Mouse (Mus musculus) layer of hippocampus, postnatal 14 days (tissue): Measurements from ENCODE around the gene Tshz3. TPM values are rescaled to one million over a fixed set of nuclear protein-coding genes. Genes with fewer than 3 reads are reported as not detected.

ENCODE experiments used
- DNase-seq, 2 experiments: peaks; one replicate each; pipeline ENCODE4 v3.0.0; 2021 to 2022; ENCODE audit warnings: low spot score in 2 of 2, mixed read lengths in 1 of 2
- total RNA-seq, 2 experiments: library from RNA; stranded (reverse); gene quantifications; 2 replicates each; pipeline ENCODE4 v1.2.3; 2021

Tshz3 gene
- total RNA-seq, 2 experiments from 2014 or later = 6.5 to 11.8 TPM

- DNase-seq = peak in 1 of 2 experiments; percentile 42
Observed at GRCm38 (mm10) chr7:36696406-36697117, 1.4 kb upstream of the Tshz3 start.

- DNase-seq = peak in 1 of 2 experiments; percentile 29
Observed at GRCm38 (mm10) chr7:36697118-36697855, 631 bp upstream of the Tshz3 start.

DNA sequence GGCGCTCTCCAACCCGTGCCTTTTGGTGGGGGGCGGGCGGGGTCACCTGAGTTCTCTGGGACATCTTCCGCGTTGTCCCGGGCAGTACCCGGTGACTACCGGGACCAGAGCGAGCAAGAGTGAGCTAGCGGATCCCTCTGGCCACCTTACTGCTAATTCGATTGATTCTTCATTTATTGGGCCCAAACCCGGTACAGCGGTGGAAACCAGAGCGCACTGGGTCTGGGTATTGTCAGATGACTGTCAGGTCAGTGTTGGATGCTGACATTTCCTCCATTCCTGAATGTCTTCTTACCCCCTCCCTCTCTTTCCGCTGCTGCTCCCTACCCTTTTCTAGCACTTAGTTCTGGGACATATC, 650 bp downstream of the Tshz3 start:
- no peak for DNase-seq

GRCm38 (mm10) chr7:36699001-36699987, 1.4 kb downstream of the Tshz3 start:
- no peak for DNase-seq

DNA sequence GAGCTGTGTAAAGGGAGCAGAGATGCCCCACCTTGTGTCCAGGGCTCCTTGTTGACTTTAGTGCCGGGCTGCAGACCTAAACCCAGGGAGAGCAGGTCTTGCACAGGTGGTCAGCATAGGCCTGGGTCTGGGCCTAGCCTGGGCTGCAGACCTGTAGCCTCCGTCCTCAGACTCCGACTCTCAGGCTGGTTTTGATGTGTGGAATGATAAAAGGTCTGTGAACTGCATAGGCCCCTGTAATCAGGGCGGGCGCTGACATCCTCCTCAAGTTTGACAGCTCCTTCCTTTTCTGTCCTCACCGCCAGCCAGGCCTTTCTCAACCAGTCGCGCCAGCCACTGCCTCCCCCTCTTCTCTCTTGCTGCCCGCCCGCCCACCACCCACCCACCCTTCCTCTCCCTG, 8.7 kb downstream of the Tshz3 start:
- DNase-seq = no peak

DNA sequence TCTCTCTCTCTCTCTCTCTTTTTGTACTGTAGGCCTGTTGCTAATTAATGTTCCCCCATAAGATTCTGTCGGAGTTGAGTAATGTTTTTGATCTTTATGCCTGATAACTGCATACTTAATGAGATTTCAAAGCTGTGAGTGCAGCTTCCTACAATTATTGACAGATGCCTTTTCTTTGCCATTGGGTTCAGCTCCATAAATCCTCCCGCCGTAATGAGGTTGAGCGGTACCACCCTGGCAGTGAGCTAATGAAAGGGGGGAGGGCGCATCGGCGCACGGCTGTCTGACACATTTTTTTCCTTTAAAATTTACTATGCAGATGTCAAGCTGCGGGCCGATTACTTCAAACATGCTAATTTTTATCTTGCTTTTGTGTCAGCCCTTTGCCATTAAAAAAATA, 9.3 kb downstream of the Tshz3 start:
- DNase-seq = no peak

GRCm38 (mm10) chr7:36707681-36708350, 9.9 kb downstream of the Tshz3 start:
- DNase-seq = no peak

- DNase-seq = no peak
Observed at GRCm38 (mm10) chr7:36708823-36709222, 10.9 kb downstream of the Tshz3 start.

DNA sequence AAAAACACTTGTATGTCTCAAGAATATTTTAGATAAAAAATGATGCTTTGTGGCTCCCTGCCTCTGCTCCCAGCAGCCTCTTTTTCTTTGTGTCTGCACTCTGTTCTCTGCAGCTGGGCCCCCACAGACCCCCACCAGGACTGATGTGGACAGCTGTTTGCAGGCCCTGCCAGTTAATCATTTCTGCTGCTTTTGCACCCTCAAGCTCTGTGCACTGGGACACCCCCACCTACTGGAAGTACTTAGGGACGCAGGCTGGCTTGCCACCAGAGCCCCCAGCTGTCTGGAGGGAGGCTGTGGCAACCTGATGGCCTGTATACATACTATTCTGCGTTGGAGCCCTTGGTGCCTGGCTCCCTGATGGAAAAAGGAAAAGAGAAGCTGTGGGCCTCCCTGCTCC, 11.3 kb downstream of the Tshz3 start:
- DNase-seq = peak in 1 of 2 experiments; percentile 36

GRCm38 (mm10) chr7:36709974-36710373, 12.1 kb downstream of the Tshz3 start:
- DNase-seq = no peak

- no peak for DNase-seq
Observed at GRCm38 (mm10) chr7:36710387-36710786, 12.5 kb downstream of the Tshz3 start.

GRCm38 (mm10) chr7:36711766-36712165, 13.8 kb downstream of the Tshz3 start:
- no peak for DNase-seq

DNA sequence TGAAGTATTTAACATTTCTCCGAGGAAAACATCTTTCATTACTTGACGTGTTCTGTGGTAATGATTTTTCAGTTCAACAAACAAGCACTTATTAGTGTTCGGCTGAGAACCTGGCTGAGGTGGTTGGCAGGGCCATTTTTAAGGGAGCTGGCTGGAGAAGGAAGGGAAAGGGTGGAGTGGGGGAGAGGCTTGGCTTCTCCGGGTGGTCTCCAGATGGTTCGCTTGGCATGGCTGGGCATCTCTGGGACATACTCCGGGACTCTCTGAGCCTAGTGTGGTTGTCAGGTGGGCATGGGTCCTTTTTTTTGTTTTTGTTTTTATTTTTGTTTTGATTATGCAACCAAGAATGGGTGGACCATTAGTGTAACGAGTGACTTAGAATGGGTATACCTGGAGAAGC, 16.4 kb downstream of the Tshz3 start:
- DNase-seq = no peak

DNA sequence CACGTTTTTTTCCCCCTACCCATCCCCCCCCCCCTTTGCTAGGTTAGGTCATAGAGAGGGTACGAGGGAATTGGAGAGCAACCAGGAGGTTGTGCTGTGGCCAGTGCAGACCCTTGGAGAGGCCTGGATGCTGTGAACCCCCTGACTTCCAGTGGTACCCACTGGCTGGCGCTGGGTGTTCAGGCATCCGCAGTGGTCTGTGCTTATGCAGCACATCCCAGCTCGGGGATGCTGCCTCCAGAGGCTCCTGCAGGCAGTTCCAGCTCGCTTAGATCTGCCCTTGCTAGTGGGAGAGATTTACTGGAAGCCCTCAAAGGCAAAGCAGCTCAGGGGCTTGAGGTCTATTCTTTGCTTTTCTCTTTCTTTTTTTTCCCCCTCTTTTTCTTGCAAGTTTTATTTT, 19.3 kb downstream of the Tshz3 start:
- no peak for DNase-seq

GRCm38 (mm10) chr7:36720830-36721229, 22.9 kb downstream of the Tshz3 start:
- no peak for DNase-seq

GRCm38 (mm10) chr7:36736303-36737050, 38.6 kb downstream of the Tshz3 start:
- no peak for DNase-seq

GRCm38 (mm10) chr7:36751480-36751879, 53.6 kb downstream of the Tshz3 start:
- no peak for DNase-seq

- DNase-seq = no peak
Observed at GRCm38 (mm10) chr7:36767501-36768092, 69.7 kb downstream of the Tshz3 start.

- no peak for DNase-seq
Observed at GRCm38 (mm10) chr7:36773086-36773485, 75.2 kb downstream of the Tshz3 start.

GRCm38 (mm10) chr7:36776956-36777355, 79.0 kb downstream of the Tshz3 start:
- no peak for DNase-seq
